Mouse (Mus musculus) adrenal gland, postnatal 14 days (tissue): ENCODE results near the gene Apbb2. TPM values are rescaled to one million over a fixed set of nuclear protein-coding genes. Genes with fewer than 3 reads are reported as not detected.
"Not testable (repeated sequence)": the region's sequence is repeated elsewhere in the genome, so short reads cannot be mapped to it uniquely, and the experiment has no call there.

ENCODE experiments used
- DNase-seq: peaks from one replicate; pipeline ENCODE4 v3.0.0; 2021; ENCODE audit warnings: mixed read lengths
- total RNA-seq: library from RNA; stranded (reverse); gene quantifications from 2 replicates; pipeline ENCODE4 v1.2.3, GENCODE M21; 2021

Apbb2 gene
- total RNA-seq, 1 experiment from 2014 or later: 59.9 TPM

- DNase-seq: peak; percentile 49
Observed at GRCm38 (mm10) chr5:66298856-66299255, 319.7 kb downstream of the Apbb2 start.

- no peak for DNase-seq
Observed at GRCm38 (mm10) chr5:66296116-66296515, 322.5 kb downstream of the Apbb2 start.

- no peak for DNase-seq
Observed at GRCm38 (mm10) chr5:66294952-66295351, 323.6 kb downstream of the Apbb2 start.

GRCm38 (mm10) chr5:66294106-66294625, 324.4 kb downstream of the Apbb2 start:
- DNase-seq: peak; percentile 38

GRCm38 (mm10) chr5:66280742-66281141, 337.8 kb downstream of the Apbb2 start:
- DNase-seq: no peak

GRCm38 (mm10) chr5:66279650-66280049, 338.9 kb downstream of the Apbb2 start:
- DNase-seq: no peak

- DNase-seq: no peak
Observed at GRCm38 (mm10) chr5:66274417-66274816, 344.2 kb downstream of the Apbb2 start.

GRCm38 (mm10) chr5:66271141-66271540, 347.4 kb downstream of the Apbb2 start:
- no peak for DNase-seq

GRCm38 (mm10) chr5:66269616-66270015, 349.0 kb downstream of the Apbb2 start:
- DNase-seq: peak; percentile 60

- DNase-seq: peak; percentile 47
Observed at GRCm38 (mm10) chr5:66263398-66263797, 355.2 kb downstream of the Apbb2 start.

- no peak for DNase-seq
Observed at GRCm38 (mm10) chr5:66262475-66262874, 356.1 kb downstream of the Apbb2 start.

- peak; percentile 94 for DNase-seq
Observed at GRCm38 (mm10) chr5:66259756-66260448, 358.7 kb downstream of the Apbb2 start, which contains the start of gene Nsun7. Gene Nsun7 (plus strand): TSS chr5:66259897.

GRCm38 (mm10) chr5:66259431-66259755, 359.2 kb downstream of the Apbb2 start:
- DNase-seq: not testable (repeated sequence)

- DNase-seq: peak; percentile 18
Observed at GRCm38 (mm10) chr5:66259000-66259399, 359.6 kb downstream of the Apbb2 start.

GRCm38 (mm10) chr5:66255044-66255443, 363.5 kb downstream of the Apbb2 start:
- no peak for DNase-seq

- DNase-seq: no peak
Observed at GRCm38 (mm10) chr5:66253219-66253618, 365.4 kb downstream of the Apbb2 start.

Other genes starting within 250 kb of the Apbb2 start
- 72.4 and 110 TPM in 2 replicates for gene Uchl1, start 57.3 kb upstream of the Apbb2 start, total RNA-seq
- 90.6 and 96.8 TPM in 2 replicates for gene Limch1, start 127.0 kb upstream of the Apbb2 start, total RNA-seq